Mouse (Mus musculus): Measurements from ENCODE around the gene Rnf149.

GRCm38 (mm10) chr1:39537631-39538380 is 39.4 kb downstream of the Rnf149 start:
- TF ChIP-seq EP300 (IDR thresholded peaks at IDR 0.05; ENCODE audit: low read depth) (no peak), CTCF (IDR thresholded peaks at IDR 0.05; ENCODE audit: low read depth) (no peak)
